Mouse (Mus musculus): ENCODE measurements around the gene Uggt1. TPM values are rescaled to one million over a fixed set of nuclear protein-coding genes. Genes with fewer than 3 reads are reported as not detected.
A peak's percentile ranks its signal among the peaks of the same experiment; 100 is the strongest.

The Uggt1 gene
- polyA plus RNA-seq, 1 experiment from 2014 or later, result 56.1 TPM

DNA sequence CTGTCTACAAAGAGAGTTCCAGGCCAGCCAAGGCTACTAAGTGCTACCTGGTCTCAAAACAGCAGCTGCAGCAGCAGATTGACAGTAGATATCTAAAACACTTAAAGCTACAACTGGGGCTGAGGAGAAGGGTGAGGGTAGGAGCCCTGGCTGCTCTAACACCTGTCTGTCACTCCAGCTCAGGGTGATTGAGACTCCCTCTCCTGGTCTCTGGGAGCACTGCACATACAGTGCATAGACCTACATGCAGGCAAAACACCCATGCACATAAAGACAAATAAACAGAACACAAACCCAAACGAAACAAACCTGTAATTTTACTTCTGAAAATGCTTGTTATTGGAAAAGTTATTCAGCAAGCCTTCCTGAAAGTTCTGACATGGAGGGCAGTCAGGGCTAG, 95.1 kb downstream of the Uggt1 start:
- Histone ChIP-seq H3K27ac (no peak overlapping the region), H3K9me3 (replicated peaks) (no peaks in the 10 kb centered on the region), H3K9ac (no peak overlapping the region), H3K4me2 (no peak overlapping the region), H3K36me3 (peaks cover 97% of the 10 kb centered on the region), H3K4me1 (no peaks in the 10 kb centered on the region), H3K27me3 (no peaks in the 10 kb centered on the region), H3K4me3 (replicated peaks) (no peak overlapping the region)
- no peak for ATAC-seq (replicated peaks; ENCODE audit: low FRiP score)
- WGBS, result 63% methylated on average over 1 of the region's 1 CpGs

DNA sequence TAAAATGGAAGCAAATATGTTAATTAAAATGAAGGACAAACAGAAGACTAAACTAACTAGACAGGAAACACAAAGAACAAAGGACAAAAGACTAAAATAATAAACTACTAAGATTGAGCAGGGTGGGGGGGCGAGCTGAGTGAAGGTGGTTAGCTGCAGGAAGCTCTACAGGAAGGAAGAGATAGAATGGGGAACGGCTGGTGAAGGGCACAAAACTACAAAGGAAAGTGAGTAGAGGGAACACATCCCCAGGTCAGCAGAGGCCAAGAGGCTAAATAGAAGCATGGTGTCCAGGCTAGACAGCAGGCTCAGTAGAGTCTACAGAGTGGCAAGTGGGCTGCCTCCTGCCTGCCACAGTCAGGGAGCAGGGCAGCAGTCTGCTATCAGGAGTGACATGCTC, 95.7 kb downstream of the Uggt1 start:
- Histone ChIP-seq H3K9me3 (replicated peaks) (no peaks in the 10 kb centered on the region), H3K4me2 (no peak overlapping the region), H3K27ac (no peak overlapping the region), H3K9ac (no peak overlapping the region), H3K4me1 (no peaks in the 10 kb centered on the region), H3K36me3 (peaks cover 97% of the 10 kb centered on the region), H3K27me3 (no peaks in the 10 kb centered on the region), H3K4me3 (replicated peaks) (no peak overlapping the region)
- WGBS, result 67% methylated on average over 2 of the region's 2 CpGs
- no peak for ATAC-seq (replicated peaks; ENCODE audit: low FRiP score)

DNA sequence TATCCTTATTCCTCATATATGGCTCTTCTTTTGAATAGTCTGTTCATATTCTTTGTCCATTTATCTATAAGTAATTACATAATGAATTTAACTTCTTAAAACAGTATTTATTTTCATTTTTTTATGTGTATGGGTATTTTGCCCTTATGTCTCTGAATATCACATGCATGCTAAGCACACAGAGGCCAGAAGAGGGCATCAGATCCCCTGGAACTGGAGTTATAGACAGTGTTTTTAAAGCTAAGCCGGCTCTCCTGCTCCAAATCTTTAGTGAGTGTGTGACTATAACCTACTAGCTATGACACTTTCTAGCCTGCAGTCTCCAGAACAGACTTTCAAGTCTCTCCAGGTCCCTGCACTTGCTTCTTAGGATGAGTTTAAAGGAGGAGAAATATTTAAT, 99.5 kb downstream of the Uggt1 start:
- peaks cover 91% of the 10 kb centered on the region for H3K36me3 ChIP-seq
- H3K27me3 ChIP-seq, result no peaks in the 10 kb centered on the region
- WGBS, result 20% methylated on average over 1 of the region's 1 CpGs
- H3K4me3 ChIP-seq (replicated peaks), result no peak overlapping the region
- no peak for ATAC-seq (replicated peaks; ENCODE audit: low FRiP score)
- H3K9me3 ChIP-seq (replicated peaks), result no peaks in the 10 kb centered on the region
- no peak overlapping the region for H3K4me2 ChIP-seq
- no peaks in the 10 kb centered on the region for H3K4me1 ChIP-seq
- no peak overlapping the region for H3K27ac ChIP-seq
- H3K9ac ChIP-seq, result no peak overlapping the region

DNA sequence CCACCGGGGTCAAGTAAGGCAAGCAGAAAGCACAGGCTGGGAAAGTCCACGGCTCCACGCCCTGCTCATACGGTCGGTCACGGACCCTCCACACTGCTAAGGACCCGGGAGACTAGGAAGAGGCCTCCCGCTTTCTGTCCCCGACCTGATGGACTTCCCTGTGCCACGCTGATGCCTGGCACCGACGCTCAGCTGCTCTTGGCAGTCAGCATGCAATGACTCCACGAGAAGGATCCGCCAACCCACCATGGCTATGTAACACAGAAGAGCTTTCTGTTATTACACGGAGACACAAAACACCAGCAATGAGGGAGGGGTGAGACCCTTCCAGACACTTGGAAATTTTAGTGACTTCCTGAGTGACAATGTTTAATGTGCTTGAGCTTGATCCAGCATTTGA, 104.2 kb downstream of the Uggt1 start:
- Histone ChIP-seq H3K4me1 (peaks cover 7% of the 10 kb centered on the region; the same call in 1 of the 2 replicates), H3K27ac (no peak overlapping the region), H3K9ac (no peak overlapping the region), H3K9me3 (replicated peaks) (no peaks in the 10 kb centered on the region), H3K36me3 (peaks cover 45% of the 10 kb centered on the region), H3K4me3 (replicated peaks) (no peak overlapping the region), H3K27me3 (no peaks in the 10 kb centered on the region), H3K4me2 (no peak overlapping the region)
- no peak for ATAC-seq (replicated peaks; ENCODE audit: low FRiP score)
- WGBS, result 94% methylated on average over 15 of the region's 15 CpGs

DNA sequence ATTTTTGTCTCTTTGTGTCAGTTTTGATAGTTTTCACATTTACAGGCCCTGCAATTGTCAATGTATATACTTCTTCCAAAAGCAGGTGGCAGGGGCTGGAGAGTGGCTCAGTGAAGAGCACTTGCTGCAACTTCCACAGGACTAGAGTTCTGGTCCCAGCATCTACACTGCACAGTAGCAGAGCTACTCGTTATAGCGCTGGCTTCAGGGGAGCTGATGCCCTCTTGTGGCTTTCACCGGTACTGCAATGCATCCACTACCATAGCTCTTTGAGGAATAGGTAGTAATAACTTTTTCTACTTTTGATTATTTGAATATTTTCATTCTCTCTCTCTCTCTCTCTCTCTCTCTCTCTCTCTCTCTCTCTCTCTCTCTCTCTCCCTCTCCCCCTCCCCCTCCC, 109.9 kb downstream of the Uggt1 start:
- H3K4me3 ChIP-seq (replicated peaks), result no peak overlapping the region
- no peak overlapping the region for H3K27ac ChIP-seq
- H3K9me3 ChIP-seq (replicated peaks), result no peaks in the 10 kb centered on the region
- peaks cover 43% of the 10 kb centered on the region for H3K4me1 ChIP-seq
- no peak overlapping the region for H3K9ac ChIP-seq
- no peaks in the 10 kb centered on the region for H3K27me3 ChIP-seq
- under 1% methylated on average over 3 of the region's 3 CpGs for WGBS
- no peak overlapping the region for H3K4me2 ChIP-seq
- H3K36me3 ChIP-seq, result no peaks in the 10 kb centered on the region
- 0 out of 2 replicates have a peak, but pooled peaks have one; percentile 50 for ATAC-seq (replicated peaks; ENCODE audit: low FRiP score)

DNA sequence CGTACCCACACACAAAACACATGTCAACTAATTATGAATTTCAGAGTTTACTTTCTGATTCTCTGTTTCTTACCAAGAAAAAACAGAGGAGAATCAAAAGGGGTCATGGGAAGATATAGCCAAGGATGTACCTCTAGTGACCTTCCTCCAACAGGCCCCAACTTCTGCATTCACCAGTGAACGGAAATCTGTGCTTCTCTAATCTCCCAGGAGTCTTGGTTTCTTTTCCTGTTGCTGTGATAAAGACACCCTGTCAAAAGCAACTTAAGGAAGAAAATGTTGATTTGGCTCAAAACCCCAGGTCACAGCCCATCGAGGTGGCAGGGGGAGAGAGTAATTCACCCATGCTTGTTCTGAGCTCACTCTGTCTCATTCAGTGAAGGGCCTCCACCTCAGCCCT, 110.9 kb downstream of the Uggt1 start:
- Histone ChIP-seq H3K9me3 (replicated peaks) (no peaks in the 10 kb centered on the region), H3K4me1 (peaks cover 53% of the 10 kb centered on the region), H3K27ac (no peak overlapping the region), H3K36me3 (no peaks in the 10 kb centered on the region), H3K4me3 (replicated peaks) (no peak overlapping the region), H3K4me2 (no peak overlapping the region), H3K9ac (no peak overlapping the region), H3K27me3 (no peaks in the 10 kb centered on the region)
- no peak for ATAC-seq (replicated peaks; ENCODE audit: low FRiP score)
- 60% methylated on average over 3 of the region's 3 CpGs for WGBS

DNA sequence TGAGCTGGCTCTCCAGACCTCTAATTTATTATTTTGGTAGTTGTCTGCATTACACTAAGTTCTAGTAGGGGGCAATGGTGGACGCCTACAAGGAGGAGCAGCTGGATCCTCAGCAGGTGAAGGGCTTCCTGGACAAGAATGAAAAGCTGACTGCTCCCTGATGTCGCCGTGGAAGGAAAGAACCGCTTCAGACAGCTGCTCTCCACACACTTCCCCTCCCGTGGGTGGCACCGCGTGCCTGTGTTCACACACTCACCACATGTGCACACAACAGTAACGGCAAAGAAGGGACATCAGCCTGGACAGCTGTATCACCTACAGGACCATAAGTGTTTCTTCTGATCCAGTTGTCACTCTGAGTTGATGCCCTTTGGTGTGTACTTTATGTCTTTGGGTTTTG, 111.5 kb downstream of the Uggt1 start:
- no peak for ATAC-seq (replicated peaks; ENCODE audit: low FRiP score)
- 71% methylated on average over 8 of the region's 8 CpGs for WGBS
- no peaks in the 10 kb centered on the region for H3K9me3 ChIP-seq (replicated peaks)
- H3K9ac ChIP-seq, result no peak overlapping the region
- peaks cover 55% of the 10 kb centered on the region for H3K4me1 ChIP-seq
- no peaks in the 10 kb centered on the region for H3K27me3 ChIP-seq
- H3K27ac ChIP-seq, result no peak overlapping the region
- no peak overlapping the region for H3K4me2 ChIP-seq
- no peak overlapping the region for H3K4me3 ChIP-seq (replicated peaks)
- no peaks in the 10 kb centered on the region for H3K36me3 ChIP-seq

DNA sequence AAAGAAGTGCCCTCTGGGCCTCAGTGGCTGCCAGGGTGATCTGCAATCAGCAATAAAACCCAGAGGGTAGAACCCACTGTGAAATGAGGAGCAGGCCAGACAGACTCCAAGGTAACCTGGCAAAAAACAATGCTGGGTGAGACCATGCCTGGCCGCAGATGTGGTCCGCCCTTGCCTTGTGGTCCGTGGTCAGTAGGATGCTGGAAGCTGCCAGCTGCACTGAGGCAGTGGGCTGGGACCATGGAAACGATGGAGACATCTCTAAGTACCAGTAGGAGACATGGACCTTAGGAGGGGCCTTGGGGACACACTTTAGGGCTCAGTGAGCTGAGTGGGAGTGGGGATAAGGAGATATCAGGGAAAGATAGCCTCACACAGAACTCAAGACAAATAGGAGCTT, 112.3 kb downstream of the Uggt1 start:
- H3K9me3 ChIP-seq (replicated peaks), result no peaks in the 10 kb centered on the region
- WGBS, result 60% methylated on average over 4 of the region's 4 CpGs
- peaks cover 55% of the 10 kb centered on the region for H3K4me1 ChIP-seq
- no peaks in the 10 kb centered on the region for H3K36me3 ChIP-seq
- no peak overlapping the region for H3K9ac ChIP-seq
- H3K4me3 ChIP-seq (replicated peaks), result no peak overlapping the region
- no peak overlapping the region for H3K4me2 ChIP-seq
- H3K27ac ChIP-seq, result 0 out of 2 replicates have a peak overlapping the region, but pooled peaks have one; percentile 9
- H3K27me3 ChIP-seq, result no peaks in the 10 kb centered on the region
- ATAC-seq (replicated peaks; ENCODE audit: low FRiP score), result no peak

DNA sequence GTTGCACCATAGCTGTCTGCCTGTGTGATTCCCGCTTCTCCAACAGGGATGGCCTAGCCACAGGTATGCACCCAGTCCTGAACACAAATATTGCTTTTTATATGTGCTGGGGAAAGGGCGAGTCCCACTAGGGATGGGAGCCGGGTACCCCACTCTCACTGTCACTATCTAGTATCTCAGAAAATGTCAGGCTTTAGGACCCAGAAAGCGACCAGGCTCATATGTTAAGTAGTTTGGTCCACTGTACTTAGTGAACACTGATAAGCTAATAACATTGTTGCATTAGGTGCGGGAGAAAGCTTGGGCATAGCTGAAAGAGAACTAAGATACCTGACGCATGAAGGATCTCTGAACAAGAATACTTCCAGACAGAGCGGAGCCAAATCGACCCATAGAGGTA, 112.8 kb downstream of the Uggt1 start:
- H3K36me3 ChIP-seq, result no peaks in the 10 kb centered on the region
- no peaks in the 10 kb centered on the region for H3K9me3 ChIP-seq (replicated peaks)
- H3K27me3 ChIP-seq, result no peaks in the 10 kb centered on the region
- H3K9ac ChIP-seq, result no peak overlapping the region
- no peak overlapping the region for H3K4me3 ChIP-seq (replicated peaks)
- WGBS, result 62% methylated on average over 8 of the region's 8 CpGs
- ATAC-seq (replicated peaks; ENCODE audit: low FRiP score), result no peak
- no peak overlapping the region for H3K4me2 ChIP-seq
- H3K4me1 ChIP-seq, result peaks cover 55% of the 10 kb centered on the region
- 0 out of 2 replicates have a peak overlapping the region, but pooled peaks have one; percentile 9 for H3K27ac ChIP-seq

DNA sequence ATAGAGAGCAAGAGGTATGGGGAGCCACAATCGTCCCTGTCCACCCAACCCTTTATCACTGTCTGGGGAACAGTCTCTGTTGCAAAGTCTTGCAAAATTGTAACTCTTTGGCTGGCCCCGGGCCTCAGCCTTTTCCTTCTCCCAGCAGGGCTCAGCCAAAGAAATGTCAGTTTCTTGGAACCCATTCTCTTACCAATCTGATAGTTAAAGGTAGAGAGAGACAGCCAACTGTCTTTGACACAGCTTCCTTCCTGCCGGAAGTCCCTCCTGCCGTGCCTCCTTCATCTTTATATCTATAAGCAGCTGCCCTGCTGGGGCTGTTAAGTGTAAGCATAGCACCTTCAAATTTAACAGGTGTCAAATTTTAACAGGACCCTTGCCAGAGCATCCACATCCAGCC, 113.4 kb downstream of the Uggt1 start:
- no peak overlapping the region for H3K9ac ChIP-seq
- WGBS, result 56% methylated on average over 4 of the region's 4 CpGs
- H3K4me2 ChIP-seq, result no peak overlapping the region
- no peaks in the 10 kb centered on the region for H3K36me3 ChIP-seq
- no peak overlapping the region for H3K27ac ChIP-seq
- ATAC-seq (replicated peaks; ENCODE audit: low FRiP score), result no peak
- H3K4me1 ChIP-seq, result peaks cover 55% of the 10 kb centered on the region
- H3K4me3 ChIP-seq (replicated peaks), result no peak overlapping the region
- no peaks in the 10 kb centered on the region for H3K27me3 ChIP-seq
- no peaks in the 10 kb centered on the region for H3K9me3 ChIP-seq (replicated peaks)

DNA sequence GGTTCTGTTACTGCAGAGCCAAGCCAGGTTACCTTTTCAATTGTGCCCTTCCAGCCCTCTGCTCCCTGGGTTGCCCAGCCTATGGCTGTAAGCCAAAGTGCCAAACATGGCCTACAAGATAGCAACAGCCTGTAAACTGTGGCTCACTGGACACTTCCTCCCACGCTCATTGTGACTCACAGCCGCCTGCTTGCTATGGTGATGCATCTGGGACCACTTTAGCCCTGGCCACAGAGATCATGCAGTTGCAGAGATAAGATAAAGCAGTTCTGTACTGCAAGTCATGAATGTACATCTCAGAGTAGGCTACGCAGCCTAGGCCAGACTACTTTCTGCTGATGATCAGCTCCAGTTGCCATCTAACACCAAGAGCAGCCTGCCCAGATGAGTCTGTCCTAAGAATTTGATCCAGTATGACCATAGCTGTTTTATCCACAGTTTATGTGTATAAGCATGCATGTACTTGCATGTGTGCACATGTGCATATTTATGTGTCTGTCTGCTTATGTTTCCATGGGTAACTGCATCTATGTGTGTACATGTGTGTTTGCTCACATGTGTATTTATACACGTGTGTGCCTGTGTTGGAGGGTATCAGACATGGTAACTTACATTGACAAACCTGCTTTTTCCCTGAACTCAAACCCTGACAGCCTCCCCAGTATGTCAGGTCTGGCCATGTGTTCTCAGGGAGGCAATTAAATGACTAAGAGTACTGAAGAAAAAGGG, 114.0 kb downstream of the Uggt1 start:
- no peaks in the 10 kb centered on the region for H3K36me3 ChIP-seq
- H3K9ac ChIP-seq, result no peak overlapping the region
- no peak overlapping the region for H3K4me2 ChIP-seq
- no peak for ATAC-seq (replicated peaks; ENCODE audit: low FRiP score)
- 85% methylated on average over 4 of the region's 4 CpGs for WGBS
- no peak overlapping the region for H3K4me3 ChIP-seq (replicated peaks)
- no peaks in the 10 kb centered on the region for H3K27me3 ChIP-seq
- no peaks in the 10 kb centered on the region for H3K9me3 ChIP-seq (replicated peaks)
- no peak overlapping the region for H3K27ac ChIP-seq
- peaks cover 55% of the 10 kb centered on the region for H3K4me1 ChIP-seq

DNA sequence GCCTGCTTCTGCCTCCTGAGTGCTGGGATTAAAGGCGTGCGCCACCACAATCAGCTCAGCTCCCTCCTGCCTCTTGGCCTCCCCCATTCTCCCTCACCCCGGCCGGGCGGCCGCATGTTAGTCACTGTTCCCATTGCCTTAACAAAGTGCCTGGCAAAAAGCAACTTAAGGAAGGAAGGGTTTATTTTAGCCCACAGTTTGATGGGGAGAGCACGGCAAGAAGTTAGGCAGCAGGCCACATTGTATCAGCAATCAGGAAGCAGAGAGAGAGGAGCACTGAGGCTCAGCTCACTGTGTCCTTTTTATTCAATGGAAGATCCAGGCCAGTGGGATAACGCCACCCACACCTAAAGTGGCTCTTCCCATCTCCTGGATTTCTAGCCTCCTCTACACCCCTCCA, 114.6 kb downstream of the Uggt1 start:
- Histone ChIP-seq H3K4me1 (peaks cover 58% of the 10 kb centered on the region), H3K9me3 (replicated peaks) (no peaks in the 10 kb centered on the region), H3K4me3 (replicated peaks) (no peak overlapping the region), H3K27me3 (no peaks in the 10 kb centered on the region), H3K27ac (peak overlapping the region; percentile 90), H3K9ac (no peak overlapping the region), H3K36me3 (no peaks in the 10 kb centered on the region), H3K4me2 (no peak overlapping the region)
- WGBS, result 93% methylated on average over 8 of the region's 8 CpGs
- ATAC-seq (replicated peaks; ENCODE audit: low FRiP score), result no peak

DNA sequence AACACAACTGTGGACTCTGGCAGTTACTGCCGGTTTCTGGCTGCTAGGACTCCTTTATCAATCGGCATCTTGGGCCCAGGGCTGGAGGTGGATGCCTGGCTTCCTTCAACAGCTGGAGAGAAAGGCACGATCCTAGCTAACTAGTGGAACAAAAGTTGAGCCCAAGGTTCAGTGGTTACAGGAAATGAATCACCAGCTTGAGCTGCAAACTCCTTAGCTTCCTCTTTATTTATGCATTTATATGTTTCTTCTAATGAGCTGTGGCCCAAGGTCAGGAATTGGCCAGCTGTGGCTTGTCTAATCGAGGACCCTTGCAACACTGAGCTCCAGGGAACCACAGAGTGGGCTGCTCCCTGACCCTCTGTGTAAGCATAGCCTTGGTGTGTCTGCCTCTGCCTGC, 115.4 kb downstream of the Uggt1 start:
- Histone ChIP-seq H3K9ac (no peak overlapping the region), H3K27me3 (no peaks in the 10 kb centered on the region), H3K27ac (peak overlapping the region; percentile 90), H3K36me3 (no peaks in the 10 kb centered on the region), H3K4me3 (replicated peaks) (no peak overlapping the region), H3K9me3 (replicated peaks) (no peaks in the 10 kb centered on the region), H3K4me2 (no peak overlapping the region), H3K4me1 (peaks cover 58% of the 10 kb centered on the region)
- 4% methylated on average over 4 of the region's 4 CpGs for WGBS
- ATAC-seq (replicated peaks; ENCODE audit: low FRiP score), result peak; percentile 86

Data from kidney, embryonic 15.5 days (tissue).